Mouse (Mus musculus) heart, adult 11 months (tissue): ENCODE results near the gene Homer2.
A peak's percentile ranks its signal among the peaks of the same experiment; 100 is the strongest.

Experiments
- DNase-seq: peaks from one replicate; pipeline ENCODE4 v3.0.0; 2022

The Homer2 gene

DNA sequence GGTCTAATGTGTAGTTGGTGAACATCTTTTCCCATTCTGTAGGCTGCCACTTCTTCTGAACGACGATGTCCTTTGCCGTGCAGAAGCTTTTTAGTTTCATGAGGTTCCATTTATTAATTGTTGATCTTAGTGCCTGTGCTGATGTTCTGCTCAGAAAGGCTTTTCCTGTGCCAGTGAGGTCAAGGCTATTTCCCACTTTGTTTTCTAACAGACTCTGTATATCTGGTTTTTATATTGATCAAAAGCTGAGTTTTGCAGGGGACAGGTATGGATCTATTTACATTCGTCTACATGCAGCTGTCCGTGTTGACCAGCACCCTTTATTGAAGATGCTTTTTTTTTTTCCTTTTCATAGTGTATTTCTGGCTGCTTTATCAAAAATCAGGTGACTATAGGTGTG, 128.0 kb downstream of the Homer2 start:
- peak; percentile 5 for DNase-seq

- peak; percentile 60 for DNase-seq
Observed at GRCm38 (mm10) chr7:81578413-81578812, 128.9 kb downstream of the Homer2 start.

GRCm38 (mm10) chr7:81577872-81578271, 129.5 kb downstream of the Homer2 start:
- peak; percentile 79 for DNase-seq

GRCm38 (mm10) chr7:81575606-81576005, 131.7 kb downstream of the Homer2 start:
- DNase-seq: peak; percentile 90

GRCm38 (mm10) chr7:81573821-81574220, 133.5 kb downstream of the Homer2 start:
- DNase-seq: peak; percentile 68

- peak; percentile 95 for DNase-seq
Observed at GRCm38 (mm10) chr7:81573397-81573796, 133.9 kb downstream of the Homer2 start.

DNA sequence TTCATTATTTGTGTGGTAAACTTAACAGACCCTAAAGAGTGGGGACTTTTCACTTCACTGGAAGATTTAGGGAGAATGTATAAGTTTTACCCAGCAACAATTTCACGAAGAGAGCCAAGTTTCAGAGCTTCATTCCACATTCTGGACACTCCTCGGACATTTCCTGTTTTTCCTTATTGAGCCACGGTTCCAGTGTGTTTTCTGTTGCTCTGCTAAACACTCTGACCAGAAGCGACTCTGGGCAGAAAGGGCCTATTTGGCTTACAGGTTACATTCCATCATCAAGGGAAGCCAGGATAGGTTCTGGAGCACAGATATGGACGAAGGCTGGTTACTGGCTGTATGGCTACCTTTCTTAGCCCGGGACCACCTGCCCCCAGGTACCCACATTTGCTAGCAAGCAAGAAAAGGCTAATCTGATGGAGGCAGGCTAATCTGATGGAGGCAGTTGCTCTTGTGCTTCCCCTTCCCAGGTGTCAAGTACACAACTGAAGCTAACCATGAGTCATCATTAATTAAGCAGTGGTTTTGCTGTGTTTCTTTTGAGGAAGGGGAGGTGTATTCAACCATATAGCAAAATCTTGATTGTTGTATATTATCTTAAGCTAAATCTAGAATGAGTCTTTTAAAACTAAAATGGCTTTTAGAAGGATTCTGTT, 134.6 kb downstream of the Homer2 start:
- peak; percentile 91 for DNase-seq

- DNase-seq: peak; percentile 90
Observed at GRCm38 (mm10) chr7:81571941-81572441, 135.3 kb downstream of the Homer2 start.

DNA sequence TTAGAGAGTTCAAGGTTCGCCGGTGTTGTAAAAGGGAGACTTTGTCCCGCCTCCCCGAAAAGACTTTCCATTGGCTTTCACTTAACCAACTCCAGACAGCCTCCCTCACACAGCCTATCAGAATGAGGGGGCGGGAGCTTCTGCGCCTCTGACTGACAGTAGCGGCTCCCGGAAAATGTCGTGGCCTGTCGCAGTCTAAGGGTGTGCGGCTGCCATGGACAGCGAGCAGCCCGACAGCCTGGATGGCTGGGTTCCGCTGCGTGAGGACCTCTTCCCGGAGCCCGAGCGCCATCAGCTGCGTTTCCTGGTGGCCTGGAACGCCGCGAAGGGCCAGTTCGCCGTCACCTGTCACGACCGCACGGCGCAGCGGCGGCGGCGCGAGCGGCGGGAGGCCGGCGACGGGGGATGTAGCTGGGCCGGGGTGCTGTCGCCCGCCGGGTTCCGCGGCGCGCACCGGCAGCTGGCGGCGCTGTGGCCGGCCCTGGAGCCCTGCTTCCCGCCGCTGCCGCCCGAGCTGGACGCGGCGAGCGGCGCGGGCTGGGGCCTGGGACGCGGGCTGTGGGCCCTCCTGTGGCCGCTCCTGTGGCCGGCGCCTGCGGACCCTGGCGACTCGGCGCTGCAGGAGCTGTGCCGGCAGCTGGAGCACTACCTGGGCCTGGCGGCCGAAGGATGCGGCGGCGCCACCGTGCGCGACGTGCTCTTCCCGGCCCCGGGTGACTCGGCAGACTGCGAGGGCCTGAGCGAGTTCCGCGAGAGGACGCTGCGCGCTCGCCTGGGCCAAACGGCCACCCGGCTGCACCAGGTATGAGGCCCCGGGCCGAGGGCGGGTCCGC, 136.0 kb downstream of the Homer2 start, which contains the start of gene Whamm:
TSS of gene Whamm (plus strand) at position 159 of the 833 bp plus-strand sequence.
- DNase-seq: peak; percentile 100

DNA sequence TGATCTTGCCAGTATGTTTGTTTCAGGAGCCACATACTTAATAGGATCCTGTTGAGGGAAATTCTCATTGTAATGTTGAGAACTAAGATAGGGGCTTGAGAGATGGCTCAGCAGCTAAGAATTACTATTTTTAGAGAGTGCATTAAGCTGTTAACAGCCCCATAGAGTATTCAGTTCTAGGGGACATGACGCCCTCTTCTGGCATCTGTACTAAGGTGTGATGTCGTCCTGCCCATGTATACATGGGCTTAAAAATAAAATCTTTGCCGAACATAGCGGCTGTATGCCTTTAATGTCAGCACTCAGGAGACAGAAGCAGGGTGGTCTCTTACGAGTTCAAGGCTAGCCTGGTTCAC, 136.6 kb downstream of the Homer2 start:
- DNase-seq: no peak

GRCm38 (mm10) chr7:81570271-81570670, 137.1 kb downstream of the Homer2 start:
- peak; percentile 72 for DNase-seq

- DNase-seq: peak; percentile 53
Observed at GRCm38 (mm10) chr7:81569851-81570250, 137.5 kb downstream of the Homer2 start.

GRCm38 (mm10) chr7:81567396-81567795, 139.9 kb downstream of the Homer2 start:
- DNase-seq: peak; percentile 72

DNA sequence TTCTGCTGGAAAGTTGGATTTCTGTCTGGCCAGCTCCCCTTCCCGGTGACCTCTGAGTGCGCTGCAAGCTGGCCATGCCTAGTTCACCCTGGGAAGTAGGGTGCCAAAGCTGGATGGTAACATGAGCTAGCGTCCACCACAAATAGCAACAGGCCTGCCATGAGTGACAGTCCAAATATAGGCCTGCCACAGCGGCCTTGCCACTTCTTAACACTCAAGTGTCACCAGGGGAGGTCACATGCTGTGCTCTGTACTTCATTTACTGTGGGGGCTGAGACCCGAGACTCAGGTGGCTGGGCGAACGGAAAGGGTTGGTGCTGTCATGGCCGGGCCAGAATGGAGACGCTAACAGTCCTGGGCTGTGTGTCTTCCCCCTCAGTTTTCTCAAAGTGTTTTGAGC, 140.4 kb downstream of the Homer2 start, which contains the start of gene Fsd2:
TSS of gene Fsd2 (minus strand) at position 53 of the 400 bp plus-strand sequence.
- DNase-seq: peak; percentile 98

DNA sequence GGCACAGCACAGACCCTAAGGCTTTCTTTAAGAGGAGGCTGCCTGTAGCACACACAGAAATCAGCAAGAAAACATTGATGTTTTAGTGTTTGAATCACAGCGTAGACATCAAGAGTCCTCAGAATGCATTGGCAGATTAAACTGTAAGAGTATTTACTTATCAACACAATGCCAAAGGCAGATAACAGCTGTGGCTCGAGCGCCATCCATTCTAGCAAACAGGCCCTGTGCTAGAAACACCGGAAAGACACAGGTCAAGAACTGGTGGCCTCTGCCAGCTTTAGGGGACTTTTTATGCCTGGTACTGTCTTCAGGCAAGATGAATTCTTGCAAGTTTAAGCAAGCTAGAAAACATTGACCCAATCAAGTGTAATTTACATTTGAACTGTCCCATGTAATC, 141.0 kb downstream of the Homer2 start:
- peak; percentile 65 for DNase-seq

GRCm38 (mm10) chr7:81565381-81566055, 141.8 kb downstream of the Homer2 start:
- DNase-seq: peak; percentile 91

DNA sequence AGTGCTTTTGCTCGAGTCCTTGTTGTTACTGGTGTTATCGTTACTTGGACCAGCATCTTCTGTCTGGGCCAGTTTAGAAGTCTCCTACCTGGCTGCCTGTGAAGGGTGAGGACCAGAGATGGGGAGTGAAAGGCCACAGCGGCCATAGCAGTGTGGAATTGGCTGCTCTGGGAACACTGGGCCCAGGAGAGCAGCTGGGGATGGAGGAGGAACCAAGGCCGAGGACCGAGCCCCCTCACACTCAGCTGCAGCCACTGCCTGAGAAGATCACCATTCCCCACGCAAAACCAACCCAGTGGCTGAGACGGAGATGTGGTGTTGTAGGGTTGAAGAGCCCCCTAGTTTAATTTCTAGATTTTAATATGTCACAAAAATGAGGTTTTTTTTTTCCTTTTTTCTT, 142.6 kb downstream of the Homer2 start:
- DNase-seq: peak; percentile 51

DNA sequence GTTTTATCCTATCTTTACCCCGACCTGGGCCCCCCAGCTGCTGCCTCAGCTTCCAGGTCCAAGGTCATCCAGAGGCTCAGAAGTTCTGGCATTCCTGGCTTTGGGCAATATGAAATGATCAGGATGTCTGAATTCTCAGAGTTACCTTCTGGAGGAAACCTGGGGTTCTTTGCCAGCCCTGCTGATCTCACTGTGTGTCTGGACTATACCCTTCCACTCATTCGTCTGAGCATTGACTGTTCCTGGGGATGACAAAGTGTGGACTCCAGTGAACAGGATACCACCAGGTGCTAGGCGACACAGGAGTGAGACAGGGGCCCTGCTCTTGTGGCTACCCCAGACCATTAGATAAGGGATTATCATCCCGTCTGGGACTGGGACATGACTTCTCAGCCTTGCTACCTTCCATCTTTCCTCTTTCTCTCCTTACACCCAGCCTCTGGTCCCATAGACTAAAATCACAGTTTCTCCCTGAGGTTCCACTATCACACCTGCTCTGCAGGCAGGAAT, 143.8 kb downstream of the Homer2 start:
- DNase-seq: peak; percentile 59

DNA sequence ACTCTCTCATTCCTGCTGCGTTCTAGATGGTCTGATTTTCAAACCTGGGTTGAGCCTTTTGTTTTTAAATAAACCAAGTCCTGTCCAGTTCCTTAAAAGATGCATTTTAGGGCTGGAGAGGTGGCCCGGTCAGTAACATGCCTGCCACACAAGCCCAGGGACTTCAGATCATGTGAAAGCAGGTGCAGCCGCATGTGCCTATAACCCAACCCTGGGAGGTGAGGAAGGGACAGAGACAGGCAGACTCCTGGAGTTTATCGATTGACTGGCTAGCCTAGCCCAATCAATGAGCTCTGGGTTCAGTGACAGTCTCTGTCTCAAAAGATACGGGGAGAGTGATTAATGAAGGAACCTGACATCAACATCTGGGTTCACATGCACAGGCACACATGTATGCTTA, 146.1 kb downstream of the Homer2 start:
- peak; percentile 82 for DNase-seq

GRCm38 (mm10) chr7:81560101-81561049, 147.0 kb downstream of the Homer2 start:
- DNase-seq: peak; percentile 85

GRCm38 (mm10) chr7:81559231-81559980, 147.9 kb downstream of the Homer2 start:
- peak; percentile 70 for DNase-seq
